Mouse (Mus musculus): ENCODE results near the gene Ptpra. TPM values are rescaled to one million over a fixed set of nuclear protein-coding genes. Genes with fewer than 3 reads are reported as not detected.

Ptpra gene
- polyA plus RNA-seq, 1 experiment from 2014 or later: 144 TPM

GRCm38 (mm10) chr2:130472908-130473510, 22.9 kb downstream of the Ptpra start:
- no peaks in the 10 kb centered on the region for H3K36me3 ChIP-seq (ENCODE audit: control insufficient read depth, insufficient read depth, low read length)
- ATAC-seq: no peak
- no peak overlapping the region for H3K4me3 ChIP-seq (ENCODE audit: low read depth, low read length)
- 80% methylated on average over 8 of the region's 8 CpGs for WGBS
- peaks cover 15% of the 10 kb centered on the region for H3K4me1 ChIP-seq (ENCODE audit: control insufficient read depth, insufficient read depth, low read length)
- no peak overlapping the region for H3K27ac ChIP-seq (ENCODE audit: low read length)
- no peak overlapping the region for H3K4me2 ChIP-seq (ENCODE audit: low read length)
- H3K9ac ChIP-seq (ENCODE audit: low read depth, low read length): no peak overlapping the region
- H3K27me3 ChIP-seq (ENCODE audit: control insufficient read depth, insufficient read depth, low read depth, low read length): no peaks in the 10 kb centered on the region
- no peaks in the 10 kb centered on the region for H3K9me3 ChIP-seq (replicated peaks; ENCODE audit: control insufficient read depth, low read length, poor library complexity, severe bottlenecking)

GRCm38 (mm10) chr2:130475764-130476163, 25.7 kb downstream of the Ptpra start:
- H3K4me1 ChIP-seq (ENCODE audit: control insufficient read depth, insufficient read depth, low read length): no peaks in the 10 kb centered on the region
- no peak overlapping the region for H3K4me2 ChIP-seq (ENCODE audit: low read length)
- H3K9ac ChIP-seq (ENCODE audit: low read depth, low read length): no peak overlapping the region
- H3K9me3 ChIP-seq (replicated peaks; ENCODE audit: control insufficient read depth, low read length, poor library complexity, severe bottlenecking): peaks cover 3% of the 10 kb centered on the region; the same call in 1 of the 2 replicates
- no peak overlapping the region for H3K4me3 ChIP-seq (ENCODE audit: low read depth, low read length)
- H3K27ac ChIP-seq (ENCODE audit: low read length): no peak overlapping the region
- 0 out of 2 replicates have a peak, but pooled peaks cover 3% of the 10 kb centered on the region for H3K36me3 ChIP-seq (ENCODE audit: control insufficient read depth, insufficient read depth, low read length)
- no peak for ATAC-seq
- no peaks in the 10 kb centered on the region for H3K27me3 ChIP-seq (ENCODE audit: control insufficient read depth, insufficient read depth, low read depth, low read length)
- WGBS: 92% methylated on average over 11 of the region's 11 CpGs

- H3K27ac ChIP-seq (ENCODE audit: low read length): no peak overlapping the region
- 0 out of 2 replicates have a peak, but pooled peaks cover 3% of the 10 kb centered on the region for H3K36me3 ChIP-seq (ENCODE audit: control insufficient read depth, insufficient read depth, low read length)
- no peak overlapping the region for H3K4me2 ChIP-seq (ENCODE audit: low read length)
- no peaks in the 10 kb centered on the region for H3K27me3 ChIP-seq (ENCODE audit: control insufficient read depth, insufficient read depth, low read depth, low read length)
- ATAC-seq: no peak
- WGBS: 90% methylated on average over 6 of the region's 6 CpGs
- no peaks in the 10 kb centered on the region for H3K4me1 ChIP-seq (ENCODE audit: control insufficient read depth, insufficient read depth, low read length)
- H3K9me3 ChIP-seq (replicated peaks; ENCODE audit: control insufficient read depth, low read length, poor library complexity, severe bottlenecking): peaks cover 3% of the 10 kb centered on the region; the same call in 1 of the 2 replicates
- no peak overlapping the region for H3K4me3 ChIP-seq (ENCODE audit: low read depth, low read length)
- H3K9ac ChIP-seq (ENCODE audit: low read depth, low read length): no peak overlapping the region
These were observed 26.7 kb downstream of the Ptpra start for GRCm38 (mm10) chr2:130476666-130477297.

- WGBS: 96% methylated on average over 4 of the region's 4 CpGs
- Histone ChIP-seq H3K4me2 (ENCODE audit: low read length) (no peak overlapping the region), H3K4me3 (ENCODE audit: low read depth, low read length) (no peak overlapping the region), H3K9me3 (replicated peaks; ENCODE audit: control insufficient read depth, low read length, poor library complexity, severe bottlenecking) (peaks cover 5% of the 10 kb centered on the region; the same call in 1 of the 2 replicates), H3K27ac (ENCODE audit: low read length) (no peak overlapping the region), H3K27me3 (ENCODE audit: control insufficient read depth, insufficient read depth, low read depth, low read length) (no peaks in the 10 kb centered on the region), H3K4me1 (ENCODE audit: control insufficient read depth, insufficient read depth, low read length) (no peaks in the 10 kb centered on the region), H3K9ac (ENCODE audit: low read depth, low read length) (no peak overlapping the region), H3K36me3 (ENCODE audit: control insufficient read depth, insufficient read depth, low read length) (0 out of 2 replicates have a peak, but pooled peaks cover 3% of the 10 kb centered on the region)
- no peak for ATAC-seq
These were observed 32.1 kb downstream of the Ptpra start for GRCm38 (mm10) chr2:130482177-130482576.

GRCm38 (mm10) chr2:130482700-130483099, 32.6 kb downstream of the Ptpra start:
- Histone ChIP-seq H3K9ac (ENCODE audit: low read depth, low read length) (no peak overlapping the region), H3K36me3 (ENCODE audit: control insufficient read depth, insufficient read depth, low read length) (0 out of 2 replicates have a peak, but pooled peaks cover 3% of the 10 kb centered on the region), H3K27ac (ENCODE audit: low read length) (no peak overlapping the region), H3K4me1 (ENCODE audit: control insufficient read depth, insufficient read depth, low read length) (no peaks in the 10 kb centered on the region), H3K4me3 (ENCODE audit: low read depth, low read length) (no peak overlapping the region), H3K9me3 (replicated peaks; ENCODE audit: control insufficient read depth, low read length, poor library complexity, severe bottlenecking) (peaks cover 5% of the 10 kb centered on the region; the same call in 1 of the 2 replicates), H3K4me2 (ENCODE audit: low read length) (no peak overlapping the region), H3K27me3 (ENCODE audit: control insufficient read depth, insufficient read depth, low read depth, low read length) (no peaks in the 10 kb centered on the region)
- WGBS: 58% methylated on average over 3 of the region's 3 CpGs
- no peak for ATAC-seq

- Histone ChIP-seq H3K27me3 (ENCODE audit: control insufficient read depth, insufficient read depth, low read depth, low read length) (no peaks in the 10 kb centered on the region), H3K4me1 (ENCODE audit: control insufficient read depth, insufficient read depth, low read length) (no peaks in the 10 kb centered on the region), H3K9ac (ENCODE audit: low read depth, low read length) (no peak overlapping the region), H3K4me3 (ENCODE audit: low read depth, low read length) (no peak overlapping the region), H3K9me3 (replicated peaks; ENCODE audit: control insufficient read depth, low read length, poor library complexity, severe bottlenecking) (0 out of 2 replicates have a peak, but pooled peaks cover 5% of the 10 kb centered on the region), H3K4me2 (ENCODE audit: low read length) (no peak overlapping the region), H3K27ac (ENCODE audit: low read length) (no peak overlapping the region), H3K36me3 (ENCODE audit: control insufficient read depth, insufficient read depth, low read length) (0 out of 2 replicates have a peak, but pooled peaks cover 2% of the 10 kb centered on the region)
- 84% methylated on average over 1 of the region's 1 CpGs for WGBS
- ATAC-seq: no peak
These were observed 34.1 kb downstream of the Ptpra start for GRCm38 (mm10) chr2:130484206-130484605.

GRCm38 (mm10) chr2:130488002-130488401, 37.9 kb downstream of the Ptpra start:
- WGBS: 35% methylated on average over 2 of the region's 2 CpGs
- H3K9me3 ChIP-seq (replicated peaks; ENCODE audit: control insufficient read depth, low read length, poor library complexity, severe bottlenecking): 0 out of 2 replicates have a peak, but pooled peaks cover 2% of the 10 kb centered on the region
- H3K9ac ChIP-seq (ENCODE audit: low read depth, low read length): no peak overlapping the region
- no peaks in the 10 kb centered on the region for H3K27me3 ChIP-seq (ENCODE audit: control insufficient read depth, insufficient read depth, low read depth, low read length)
- no peak overlapping the region for H3K27ac ChIP-seq (ENCODE audit: low read length)
- no peak overlapping the region for H3K4me2 ChIP-seq (ENCODE audit: low read length)
- H3K36me3 ChIP-seq (ENCODE audit: control insufficient read depth, insufficient read depth, low read length): no peaks in the 10 kb centered on the region
- H3K4me3 ChIP-seq (ENCODE audit: low read depth, low read length): no peak overlapping the region
- no peak for ATAC-seq
- H3K4me1 ChIP-seq (ENCODE audit: control insufficient read depth, insufficient read depth, low read length): peaks cover 6% of the 10 kb centered on the region; the same call in 1 of the 2 replicates

GRCm38 (mm10) chr2:130488600-130488999, 38.5 kb downstream of the Ptpra start:
- H3K27me3 ChIP-seq (ENCODE audit: control insufficient read depth, insufficient read depth, low read depth, low read length): no peaks in the 10 kb centered on the region
- no peaks in the 10 kb centered on the region for H3K36me3 ChIP-seq (ENCODE audit: control insufficient read depth, insufficient read depth, low read length)
- peaks cover 6% of the 10 kb centered on the region; the same call in 1 of the 2 replicates for H3K4me1 ChIP-seq (ENCODE audit: control insufficient read depth, insufficient read depth, low read length)
- WGBS: 90% methylated on average over 4 of the region's 4 CpGs
- no peak overlapping the region for H3K4me2 ChIP-seq (ENCODE audit: low read length)
- 0 out of 2 replicates have a peak, but pooled peaks cover 2% of the 10 kb centered on the region for H3K9me3 ChIP-seq (replicated peaks; ENCODE audit: control insufficient read depth, low read length, poor library complexity, severe bottlenecking)
- H3K4me3 ChIP-seq (ENCODE audit: low read depth, low read length): no peak overlapping the region
- no peak for ATAC-seq
- no peak overlapping the region for H3K27ac ChIP-seq (ENCODE audit: low read length)
- H3K9ac ChIP-seq (ENCODE audit: low read depth, low read length): no peak overlapping the region

GRCm38 (mm10) chr2:130491162-130491561, 41.1 kb downstream of the Ptpra start:
- no peak overlapping the region for H3K9ac ChIP-seq (ENCODE audit: low read depth, low read length)
- H3K4me1 ChIP-seq (ENCODE audit: control insufficient read depth, insufficient read depth, low read length): peaks cover 7% of the 10 kb centered on the region
- H3K9me3 ChIP-seq (replicated peaks; ENCODE audit: control insufficient read depth, low read length, poor library complexity, severe bottlenecking): no peaks in the 10 kb centered on the region
- peak overlapping the region; percentile 60 for H3K27ac ChIP-seq (ENCODE audit: low read length)
- H3K36me3 ChIP-seq (ENCODE audit: control insufficient read depth, insufficient read depth, low read length): no peaks in the 10 kb centered on the region
- no peak for ATAC-seq
- no peak overlapping the region for H3K4me3 ChIP-seq (ENCODE audit: low read depth, low read length)
- WGBS: 11% methylated on average over 4 of the region's 4 CpGs
- H3K27me3 ChIP-seq (ENCODE audit: control insufficient read depth, insufficient read depth, low read depth, low read length): no peaks in the 10 kb centered on the region
- no peak overlapping the region for H3K4me2 ChIP-seq (ENCODE audit: low read length)

Data from midbrain, embryonic 16.5 days (tissue).